Mouse (Mus musculus) urinary bladder, postnatal 14 days (tissue): Measurements from ENCODE around the gene Wdfy2.
A peak's percentile ranks its signal among the peaks of the same experiment; 100 is the strongest.

Experiments
- DNase-seq: peaks from one replicate; pipeline ENCODE4 v3.0.0; 2021; ENCODE audit warnings: low spot score

Gene Wdfy2

GRCm38 (mm10) chr14:62924800-62925199 lies 87.3 kb downstream of the Wdfy2 start:
- no peak for DNase-seq

GRCm38 (mm10) chr14:62928101-62928541 lies 90.6 kb downstream of the Wdfy2 start:
- no peak for DNase-seq

- DNase-seq = no peak
These were observed 97.9 kb downstream of the Wdfy2 start for GRCm38 (mm10) chr14:62935361-62935760.

- DNase-seq = no peak
These were observed 99.3 kb downstream of the Wdfy2 start for GRCm38 (mm10) chr14:62936631-62937380.

GRCm38 (mm10) chr14:62937675-62938074 lies 100.2 kb downstream of the Wdfy2 start:
- no peak for DNase-seq

- DNase-seq = no peak
These were observed 102.0 kb downstream of the Wdfy2 start for GRCm38 (mm10) chr14:62939435-62939834.

GRCm38 (mm10) chr14:62940383-62941074 lies 103.1 kb downstream of the Wdfy2 start:
- DNase-seq = peak; percentile 73

GRCm38 (mm10) chr14:62946794-62947193 lies 109.3 kb downstream of the Wdfy2 start:
- no peak for DNase-seq

- no peak for DNase-seq
These were observed 118.6 kb downstream of the Wdfy2 start for GRCm38 (mm10) chr14:62956091-62956490.

- no peak for DNase-seq
These were observed 126.2 kb downstream of the Wdfy2 start for GRCm38 (mm10) chr14:62963632-62964031.

- DNase-seq = no peak
These were observed 127.9 kb downstream of the Wdfy2 start for GRCm38 (mm10) chr14:62965342-62965741.

GRCm38 (mm10) chr14:62965811-62966520 lies 128.5 kb downstream of the Wdfy2 start:
- no peak for DNase-seq

GRCm38 (mm10) chr14:62975046-62975445 lies 137.6 kb downstream of the Wdfy2 start:
- DNase-seq = peak; percentile 74

GRCm38 (mm10) chr14:62979815-62980214 lies 142.3 kb downstream of the Wdfy2 start:
- no peak for DNase-seq

GRCm38 (mm10) chr14:62984410-62984809 lies 146.9 kb downstream of the Wdfy2 start, which contains the start of gene Defb48:
TSS of gene Defb48 (minus strand) at chr14:62984510.
- DNase-seq = no peak

- DNase-seq = no peak
These were observed 153.8 kb downstream of the Wdfy2 start for GRCm38 (mm10) chr14:62991271-62991670.

- no peak for DNase-seq
These were observed 154.5 kb downstream of the Wdfy2 start for GRCm38 (mm10) chr14:62991849-62992510.

GRCm38 (mm10) chr14:62997777-62998176 lies 160.3 kb downstream of the Wdfy2 start, which contains the start of gene Defb47:
TSS of gene Defb47 (plus strand) at chr14:62998077.
- no peak for DNase-seq

- no peak for DNase-seq
These were observed 161.5 kb downstream of the Wdfy2 start for GRCm38 (mm10) chr14:62998977-62999376.

- no peak for DNase-seq
These were observed 165.1 kb downstream of the Wdfy2 start for GRCm38 (mm10) chr14:63002588-63002987.
